Mouse (Mus musculus): ENCODE results near the gene Atraid. TPM values are rescaled to one million over a fixed set of nuclear protein-coding genes. Genes with fewer than 3 reads are reported as not detected.
A peak's percentile ranks its signal among the peaks of the same experiment; 100 is the strongest.

Atraid gene
- total and polyA plus RNA-seq, 3 experiments = 58.0 to 88.7 (median 60.1) TPM

- Histone ChIP-seq H3K27ac (ENCODE audit: insufficient read depth, low read depth) (no peak overlapping the region), H3K9me3 (replicated peaks; ENCODE audit: low read length) (no peaks in the 10 kb centered on the region), H3K27me3 (replicated peaks) (no peaks in the 10 kb centered on the region), H3K4me3 (replicated peaks in 1 of 3; ENCODE audit: low read depth in 2 of 3, low read length in 2 of 3, poor library complexity in 1 of 3) (no peak overlapping the region), H3K4me1 (ENCODE audit: control insufficient read depth in 1 of 2, insufficient read depth in 2 of 2) (peaks cover 3 to 26% of the 10 kb centered on the region in 2 experiments; a peak in 3 of 4 replicates), H3K79me2 (replicated peaks; ENCODE audit: control insufficient read depth, extremely low read depth, insufficient read depth, poor library complexity, severe bottlenecking) (no peaks in the 10 kb centered on the region), H3K4me2 (ENCODE audit: insufficient read depth, low read depth, poor library complexity, severe bottlenecking) (no peak overlapping the region), H3K36me3 (replicated peaks in 1 of 2; ENCODE audit: control insufficient read depth in 1 of 2, insufficient read depth in 1 of 2, low read length in 1 of 2) (no peaks in the 10 kb centered on the region), H3K9ac (ENCODE audit: insufficient read depth, low read depth) (no peak overlapping the region)
- TF ChIP-seq ZMIZ1 (IDR thresholded peaks at IDR 0.05; ENCODE audit: low read depth, low read length) (no peak), PAX5 (IDR thresholded peaks at IDR 0.05; ENCODE audit: low read length) (no peak), CHD1 (IDR thresholded peaks at IDR 0.05; ENCODE audit: low read depth, low read length) (no peak), MAFK (IDR thresholded peaks at IDR 0.05; ENCODE audit: insufficient replicate concordance, low read length) (peak; percentile 45; the same call in 1 of the 2 replicates), TBP (conservative IDR thresholded peaks at IDR 0.05; ENCODE audit: low read depth, low read length) (no peak), GABPA (IDR thresholded peaks at IDR 0.05; ENCODE audit: insufficient replicate concordance, low read depth, low read length) (no peak)
- no peak for DNase-seq (ENCODE audit: extremely low read depth)
- dilution Hi-C loops (cut with MboI; ENCODE audit: extremely low pct_ligation_motif_present, extremely low pct_unique_long_range_greater_than_20kb, low sequenced_read_pairs) = no loop called here
- in situ Hi-C loops (cut with MboI; ENCODE audit: low pct_ligation_motif_present, low pct_unique_long_range_greater_than_20kb, low sequenced_read_pairs) = loop anchor here (5.0 to 10.0 kb wide), 2 partner anchors 74 to 186 kb away; partner anchors contain the start of gene Mapre3
Measured at GRCm38 (mm10) chr5:31000993-31001392, 47.1 kb upstream of the Atraid start.

GRCm38 (mm10) chr5:31001560-31001959 is 46.6 kb upstream of the Atraid start:
- in situ Hi-C loops (cut with MboI; ENCODE audit: low pct_ligation_motif_present, low pct_unique_long_range_greater_than_20kb, low sequenced_read_pairs) = loop anchor here (5.0 to 10.0 kb wide), 2 partner anchors 74 to 187 kb away; partner anchors contain the start of gene Mapre3
- no peaks in the 10 kb centered on the region for H3K27me3 ChIP-seq (replicated peaks)
- no peaks in the 10 kb centered on the region for H3K9me3 ChIP-seq (replicated peaks; ENCODE audit: low read length)
- peaks cover 3 to 26% of the 10 kb centered on the region in 2 experiments; a peak in 3 of 4 replicates for H3K4me1 ChIP-seq (ENCODE audit: control insufficient read depth in 1 of 2, insufficient read depth in 2 of 2)
- H3K27ac ChIP-seq (ENCODE audit: insufficient read depth, low read depth) = no peak overlapping the region
- TF ChIP-seq CTCF (conservative IDR thresholded peaks at IDR 0.05 in 1 of 2, IDR thresholded peaks at IDR 0.05 in 1 of 2; ENCODE audit: low read depth in 2 of 2, low read length in 2 of 2) = peak; percentile 10 to 36; a peak in 1 of 4 replicates
- TF ChIP-seq TBP (conservative IDR thresholded peaks at IDR 0.05; ENCODE audit: low read depth, low read length) = no peak
- H3K9ac ChIP-seq (ENCODE audit: insufficient read depth, low read depth) = no peak overlapping the region
- H3K4me2 ChIP-seq (ENCODE audit: insufficient read depth, low read depth, poor library complexity, severe bottlenecking) = no peak overlapping the region
- H3K36me3 ChIP-seq (replicated peaks in 1 of 2; ENCODE audit: control insufficient read depth in 1 of 2, insufficient read depth in 1 of 2, low read length in 1 of 2) = no peaks in the 10 kb centered on the region
- dilution Hi-C loops (cut with MboI; ENCODE audit: extremely low pct_ligation_motif_present, extremely low pct_unique_long_range_greater_than_20kb, low sequenced_read_pairs) = no loop called here
- H3K4me3 ChIP-seq (replicated peaks in 1 of 3; ENCODE audit: low read depth in 2 of 3, low read length in 2 of 3, poor library complexity in 1 of 3) = no peak overlapping the region
- no peak for DNase-seq (ENCODE audit: extremely low read depth)
- H3K79me2 ChIP-seq (replicated peaks; ENCODE audit: control insufficient read depth, extremely low read depth, insufficient read depth, poor library complexity, severe bottlenecking) = no peaks in the 10 kb centered on the region

DNA sequence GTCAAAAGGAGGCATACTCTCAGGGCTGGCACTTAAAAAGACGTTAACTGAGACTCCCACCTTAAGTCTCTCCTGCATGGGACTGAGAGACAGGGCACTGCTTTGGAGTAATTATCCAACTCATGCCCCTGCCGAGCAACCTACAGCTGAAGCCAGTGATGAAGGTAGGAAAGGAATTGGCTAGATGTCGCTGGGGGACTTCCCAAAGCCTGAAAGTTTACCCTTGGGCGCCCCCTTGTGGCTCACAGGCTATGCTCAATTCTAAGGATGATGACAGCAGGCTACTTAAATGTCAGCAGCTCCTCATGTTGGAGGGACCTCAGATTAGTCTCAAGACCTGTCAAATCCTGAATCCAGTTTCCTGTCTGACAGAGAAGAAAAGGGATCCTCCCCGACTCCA is 43.9 kb upstream of the Atraid start:
- Histone ChIP-seq H3K4me2 (ENCODE audit: insufficient read depth, low read depth, poor library complexity, severe bottlenecking) (0 out of 2 replicates have a peak overlapping the region, but pooled peaks have one; percentile 65), H3K9ac (ENCODE audit: insufficient read depth, low read depth) (peak overlapping the region; percentile 24; the same call in 1 of the 2 replicates), H3K4me3 (replicated peaks in 1 of 3; ENCODE audit: low read depth in 2 of 3, low read length in 2 of 3, poor library complexity in 1 of 3) (peak overlapping the region in 1 of 3 experiments; percentile 11), H3K27me3 (replicated peaks) (no peaks in the 10 kb centered on the region), H3K27ac (ENCODE audit: insufficient read depth, low read depth) (no peak overlapping the region), H3K9me3 (replicated peaks; ENCODE audit: low read length) (no peaks in the 10 kb centered on the region), H3K4me1 (ENCODE audit: control insufficient read depth in 1 of 2, insufficient read depth in 2 of 2) (peaks cover 3 to 24% of the 10 kb centered on the region in 2 experiments; a peak in 3 of 4 replicates), H3K79me2 (replicated peaks; ENCODE audit: control insufficient read depth, extremely low read depth, insufficient read depth, poor library complexity, severe bottlenecking) (no peaks in the 10 kb centered on the region), H3K36me3 (replicated peaks in 1 of 2; ENCODE audit: control insufficient read depth in 1 of 2, insufficient read depth in 1 of 2, low read length in 1 of 2) (no peaks in the 10 kb centered on the region)
- TF ChIP-seq MEF2A (IDR thresholded peaks at IDR 0.05; ENCODE audit: borderline replicate concordance, low read depth, low read length) (no peak), CTCF (conservative IDR thresholded peaks at IDR 0.05 in 1 of 2, IDR thresholded peaks at IDR 0.05 in 1 of 2; ENCODE audit: low read depth in 2 of 2, low read length in 2 of 2) (peak; percentile 77 to 96), RAD21 (IDR thresholded peaks at IDR 0.05; ENCODE audit: low read depth, low read length) (peak; percentile 74), NRF1 (IDR thresholded peaks at IDR 0.05; ENCODE audit: low read depth, low read length) (no peak), MAFK (IDR thresholded peaks at IDR 0.05; ENCODE audit: insufficient replicate concordance, low read length) (no peak), SMC3 (IDR thresholded peaks at IDR 0.05; ENCODE audit: low read depth, low read length) (peak; percentile 80), RCOR1 (conservative IDR thresholded peaks at IDR 0.05; ENCODE audit: low read depth, low read length) (no peak)
- peak; percentile 94 for DNase-seq (ENCODE audit: extremely low read depth)
- in situ Hi-C loops (cut with MboI; ENCODE audit: low pct_ligation_motif_present, low pct_unique_long_range_greater_than_20kb, low sequenced_read_pairs) = loop anchor here (5.0 to 10.0 kb wide), 2 partner anchors 77 to 189 kb away; partner anchors contain the start of gene Mapre3
- dilution Hi-C loops (cut with MboI; ENCODE audit: extremely low pct_ligation_motif_present, extremely low pct_unique_long_range_greater_than_20kb, low sequenced_read_pairs) = no loop called here
